Mouse (Mus musculus): ENCODE data around the gene Grhpr. TPM values are rescaled to one million over a fixed set of nuclear protein-coding genes. Genes with fewer than 3 reads are reported as not detected.
"Not testable (repeated sequence)": the region's sequence is repeated elsewhere in the genome, so short reads cannot be mapped to it uniquely, and the experiment has no call there.

Grhpr gene
- total and polyA plus RNA-seq, 3 experiments = 76.6 to 204 (median 107) TPM

GRCm38 (mm10) chr4:44946126-44946525 lies 35.1 kb upstream of the Grhpr start:
- H3K36me3 ChIP-seq (replicated peaks in 1 of 2; ENCODE audit: control insufficient read depth in 1 of 2, insufficient read depth in 1 of 2, low read length in 1 of 2); H3K4me3 ChIP-seq (replicated peaks in 1 of 3; ENCODE audit: low read depth in 2 of 3, low read length in 2 of 3, poor library complexity in 1 of 3); H3K4me2 ChIP-seq (ENCODE audit: insufficient read depth, low read depth, poor library complexity, severe bottlenecking); H3K27me3 ChIP-seq (replicated peaks); H3K9ac ChIP-seq (ENCODE audit: insufficient read depth, low read depth); H3K27ac ChIP-seq (ENCODE audit: insufficient read depth, low read depth); H3K79me2 ChIP-seq (replicated peaks; ENCODE audit: control insufficient read depth, extremely low read depth, insufficient read depth, poor library complexity, severe bottlenecking); dilution Hi-C loops (cut with MboI; ENCODE audit: extremely low pct_ligation_motif_present, extremely low pct_unique_long_range_greater_than_20kb, low sequenced_read_pairs); DNase-seq (ENCODE audit: extremely low read depth): not testable (repeated sequence)
- in situ Hi-C loops (cut with MboI; ENCODE audit: low pct_ligation_motif_present, low pct_unique_long_range_greater_than_20kb, low sequenced_read_pairs) = loop anchor here (25.0 kb wide), 1 partner anchor 634 kb away; the partner anchor contains the start of gene Melk
- TF ChIP-seq TBP (conservative IDR thresholded peaks at IDR 0.05; ENCODE audit: low read depth, low read length) = peak; percentile 91
- peaks cover 38 to 74% of the 10 kb centered on the region in 2 experiments for H3K4me1 ChIP-seq (ENCODE audit: control insufficient read depth in 1 of 2, insufficient read depth in 2 of 2)
- H3K9me3 ChIP-seq (replicated peaks; ENCODE audit: low read length) = peaks cover 10% of the 10 kb centered on the region

GRCm38 (mm10) chr4:44947464-44947863 lies 33.7 kb upstream of the Grhpr start:
- Histone ChIP-seq H3K4me3 (replicated peaks in 1 of 3; ENCODE audit: low read depth in 2 of 3, low read length in 2 of 3, poor library complexity in 1 of 3) (no peak overlapping the region), H3K36me3 (replicated peaks in 1 of 2; ENCODE audit: control insufficient read depth in 1 of 2, insufficient read depth in 1 of 2, low read length in 1 of 2) (no peaks in the 10 kb centered on the region), H3K27ac (ENCODE audit: insufficient read depth, low read depth) (no peak overlapping the region), H3K9me3 (replicated peaks; ENCODE audit: low read length) (peaks cover 18% of the 10 kb centered on the region), H3K79me2 (replicated peaks; ENCODE audit: control insufficient read depth, extremely low read depth, insufficient read depth, poor library complexity, severe bottlenecking) (no peaks in the 10 kb centered on the region), H3K4me2 (ENCODE audit: insufficient read depth, low read depth, poor library complexity, severe bottlenecking) (no peak overlapping the region), H3K4me1 (ENCODE audit: control insufficient read depth in 1 of 2, insufficient read depth in 2 of 2) (peaks cover 31 to 61% of the 10 kb centered on the region in 2 experiments), H3K27me3 (replicated peaks) (no peaks in the 10 kb centered on the region), H3K9ac (ENCODE audit: insufficient read depth, low read depth) (no peak overlapping the region)
- dilution Hi-C loops (cut with MboI; ENCODE audit: extremely low pct_ligation_motif_present, extremely low pct_unique_long_range_greater_than_20kb, low sequenced_read_pairs) (no loop called here), in situ Hi-C loops (cut with MboI; ENCODE audit: low pct_ligation_motif_present, low pct_unique_long_range_greater_than_20kb, low sequenced_read_pairs) (loop anchor here (25.0 kb wide), 1 partner anchor 635 kb away; the partner anchor contains the start of gene Melk)
- no peak for TF ChIP-seq IRF4 (IDR thresholded peaks at IDR 0.05; ENCODE audit: low read depth, low read length)
- no peak for TF ChIP-seq POLR2A (IDR thresholded peaks at IDR 0.05; ENCODE audit: low read depth, low read length)
- TF ChIP-seq JUND (conservative IDR thresholded peaks at IDR 0.05; ENCODE audit: low read depth, low read length) = no peak
- no peak for TF ChIP-seq E2F4 (IDR thresholded peaks at IDR 0.05; ENCODE audit: insufficient replicate concordance, low read depth, low read length)
- no peak for TF ChIP-seq NRF1 (IDR thresholded peaks at IDR 0.05; ENCODE audit: low read depth, low read length)
- no peak for TF ChIP-seq PAX5 (IDR thresholded peaks at IDR 0.05; ENCODE audit: low read length)
- no peak for TF ChIP-seq TCF12 (IDR thresholded peaks at IDR 0.05; ENCODE audit: low read depth, low read length)
- TF ChIP-seq SMC3 (IDR thresholded peaks at IDR 0.05; ENCODE audit: low read depth, low read length) = no peak
- no peak for TF ChIP-seq ZNF384 (IDR thresholded peaks at IDR 0.05; ENCODE audit: low read depth, low read length)
- no peak for TF ChIP-seq RCOR1 (conservative IDR thresholded peaks at IDR 0.05; ENCODE audit: low read depth, low read length)
- TF ChIP-seq UBTF (IDR thresholded peaks at IDR 0.05; ENCODE audit: low read depth, low read length) = no peak
- TF ChIP-seq USF1 (IDR thresholded peaks at IDR 0.05; ENCODE audit: low read depth, low read length) = no peak
- TF ChIP-seq MXI1 (IDR thresholded peaks at IDR 0.05; ENCODE audit: low read depth, low read length) = no peak
- TF ChIP-seq ELF1 (IDR thresholded peaks at IDR 0.05; ENCODE audit: low read depth, low read length) = no peak
- DNase-seq (ENCODE audit: extremely low read depth) = no peak
